Mouse (Mus musculus) cerebellum, postnatal 14 days (tissue): ENCODE data around the gene Fcna.

ENCODE experiments used
- DNase-seq, 2 experiments: peaks; one replicate each; pipeline ENCODE4 v3.0.0; 2021; ENCODE audit warnings: mixed read lengths in 2 of 2

The Fcna gene

DNA sequence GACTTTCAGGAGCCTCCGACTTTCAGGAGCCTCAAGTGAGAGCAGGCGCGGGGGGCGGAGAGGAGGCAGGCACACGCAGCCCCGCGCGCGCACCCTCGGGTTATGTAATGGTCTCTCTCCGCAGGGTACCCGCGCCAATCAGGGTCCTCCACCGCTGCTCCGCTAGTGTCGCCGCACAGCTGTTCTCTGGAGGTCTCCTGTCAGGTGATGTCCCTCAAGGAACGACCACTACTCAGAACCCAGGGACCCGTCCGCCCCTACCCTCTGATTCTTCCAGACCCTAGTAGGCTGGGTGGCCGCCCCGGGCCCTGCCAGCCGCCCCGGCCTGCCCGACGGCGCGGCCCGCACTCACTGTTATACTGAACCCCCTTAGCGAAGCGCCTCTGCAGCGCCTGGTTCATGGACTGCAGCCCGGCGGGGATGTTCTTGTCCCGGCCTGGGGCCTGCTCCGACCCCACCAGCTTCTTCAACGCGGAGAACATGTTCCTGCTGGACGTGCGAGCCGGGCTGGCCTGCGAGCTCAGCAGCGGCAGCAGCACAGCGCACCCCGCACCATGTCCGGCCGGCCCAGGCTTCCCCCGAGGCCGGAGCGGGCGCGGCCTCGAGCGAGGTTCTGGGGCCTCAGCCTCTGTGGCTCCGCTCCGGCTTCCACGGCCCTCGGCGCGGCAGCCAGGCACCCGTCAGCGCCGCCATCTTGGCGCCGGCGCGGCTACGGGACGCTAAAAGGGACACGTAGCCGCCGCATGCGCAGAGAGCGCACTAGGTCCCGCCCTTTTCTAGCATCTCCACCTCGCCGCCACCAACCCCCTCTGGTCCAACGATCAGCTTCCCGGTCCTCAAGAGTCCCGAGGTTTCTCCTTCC, 19.8 kb downstream of the Fcna start, which contains the start of gene Rabl6:
Rabl6 (minus strand) TSS at position 761 of the 862 bp plus-strand sequence.
- DNase-seq, result peak; percentile 93 to 95

DNA sequence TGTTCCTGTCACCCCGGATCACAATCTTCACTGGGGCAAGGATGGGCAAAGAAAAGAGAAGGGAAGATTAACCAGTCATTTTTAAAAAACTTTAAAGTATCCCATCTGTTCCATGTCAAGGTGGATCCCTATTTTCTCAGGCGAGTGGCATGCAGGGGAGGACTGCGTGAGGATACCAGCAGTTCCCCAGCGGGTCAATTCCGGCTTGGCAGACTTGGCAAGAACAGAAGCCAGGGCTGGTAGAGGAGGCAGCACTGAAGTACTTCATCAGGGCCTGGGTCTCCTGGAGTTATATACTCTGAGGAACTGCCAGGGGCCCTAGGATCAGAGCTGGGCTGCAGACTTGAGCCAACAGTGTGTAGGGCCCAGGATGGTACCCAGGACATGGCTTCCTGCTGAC, 25.3 kb downstream of the Fcna start:
- peak in 1 of 2 experiments; percentile 33 for DNase-seq

DNA sequence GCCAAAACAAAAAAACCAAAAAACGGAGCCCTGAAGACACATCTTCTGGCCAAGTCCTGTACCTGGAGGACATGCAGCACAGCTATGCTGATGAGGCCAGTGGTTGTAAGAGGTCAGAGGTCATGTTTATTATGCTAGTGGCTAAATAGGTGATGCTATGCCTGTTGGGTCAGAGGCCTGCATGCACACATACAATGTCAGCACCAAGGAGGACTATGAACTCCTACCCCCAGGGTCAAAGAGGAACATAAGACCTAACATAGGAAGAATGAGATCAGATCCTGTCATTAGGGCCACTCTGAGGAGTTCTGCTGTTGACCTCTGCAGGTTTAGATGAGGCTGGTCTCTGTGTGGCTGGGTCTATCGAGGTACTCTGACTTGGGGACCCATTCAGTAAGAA, 27.8 kb downstream of the Fcna start:
- DNase-seq, result no peak

DNA sequence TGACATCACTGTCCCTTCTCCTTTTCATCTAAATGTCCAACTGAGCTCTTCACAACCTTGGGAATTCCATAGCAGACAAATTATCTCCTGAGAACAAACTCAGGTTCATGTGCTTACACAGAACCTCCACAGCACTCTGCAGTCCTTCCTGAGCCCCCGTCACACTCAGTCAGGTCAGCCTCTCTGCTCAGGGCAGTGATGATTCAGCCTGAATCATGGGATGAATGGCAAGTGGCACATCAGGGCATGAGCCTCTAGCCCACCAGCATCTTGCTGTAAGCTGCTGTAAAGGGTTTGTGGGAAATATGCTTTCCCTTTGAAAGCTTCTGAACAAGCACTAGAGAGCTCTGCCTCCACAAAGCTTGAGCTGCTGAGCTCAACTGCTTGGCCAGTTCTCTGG, 29.1 kb downstream of the Fcna start:
- DNase-seq, result no peak

DNA sequence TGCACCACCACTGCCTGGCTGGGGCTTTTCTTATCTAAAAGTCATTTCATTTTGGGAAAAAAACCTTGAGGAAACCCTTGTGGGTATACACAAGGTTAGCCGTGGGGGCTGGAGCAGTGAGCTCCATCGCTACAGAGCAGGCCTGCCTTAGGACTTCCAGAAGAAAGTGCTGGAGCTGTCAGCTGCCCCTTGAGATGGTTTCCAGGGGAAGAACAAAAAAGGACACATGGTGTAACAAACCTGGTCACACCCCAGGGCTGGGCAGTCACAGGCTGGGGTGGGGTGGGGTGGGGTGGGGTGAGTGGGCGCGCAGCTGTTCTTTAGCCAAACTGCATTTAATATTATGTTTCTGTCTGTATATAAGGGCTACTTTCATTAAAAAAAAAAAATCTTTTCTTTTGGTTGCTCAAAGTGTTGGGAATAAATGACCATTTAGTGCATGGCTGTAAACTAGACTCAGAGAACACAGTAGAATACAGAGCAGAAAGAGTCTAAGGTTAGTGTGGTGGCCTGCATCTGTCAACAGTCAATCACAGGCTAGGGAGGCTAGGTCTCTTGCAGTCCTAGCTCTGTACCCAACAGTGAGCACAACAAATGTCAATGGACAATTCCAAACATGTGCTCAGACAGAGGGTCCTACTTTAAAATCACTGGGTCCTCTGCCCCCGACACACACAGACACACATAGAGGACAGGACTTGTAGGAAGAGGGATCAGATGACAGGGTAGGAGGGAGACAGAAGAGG, 30.9 kb downstream of the Fcna start:
- no peak for DNase-seq

DNA sequence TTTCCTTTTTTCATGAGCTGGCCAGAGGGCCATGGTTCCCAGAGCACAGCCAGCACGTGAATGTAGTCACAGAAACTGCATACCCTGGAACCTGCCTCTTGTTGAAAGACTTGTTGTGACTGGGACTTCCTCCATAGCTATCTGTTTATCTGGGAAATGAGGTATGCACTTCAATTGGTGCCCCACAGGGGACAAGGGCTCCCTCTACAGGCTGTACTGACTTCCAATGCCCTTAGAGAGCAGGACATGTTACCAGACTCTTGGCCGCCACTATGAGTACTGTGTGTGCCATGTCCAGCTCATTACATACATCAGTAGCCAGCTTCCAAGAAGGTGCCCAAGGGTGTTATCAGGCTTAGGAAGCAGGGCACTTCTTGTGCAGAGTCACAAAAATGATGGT, 36.0 kb downstream of the Fcna start:
- peak; percentile 64 to 73 for DNase-seq

DNA sequence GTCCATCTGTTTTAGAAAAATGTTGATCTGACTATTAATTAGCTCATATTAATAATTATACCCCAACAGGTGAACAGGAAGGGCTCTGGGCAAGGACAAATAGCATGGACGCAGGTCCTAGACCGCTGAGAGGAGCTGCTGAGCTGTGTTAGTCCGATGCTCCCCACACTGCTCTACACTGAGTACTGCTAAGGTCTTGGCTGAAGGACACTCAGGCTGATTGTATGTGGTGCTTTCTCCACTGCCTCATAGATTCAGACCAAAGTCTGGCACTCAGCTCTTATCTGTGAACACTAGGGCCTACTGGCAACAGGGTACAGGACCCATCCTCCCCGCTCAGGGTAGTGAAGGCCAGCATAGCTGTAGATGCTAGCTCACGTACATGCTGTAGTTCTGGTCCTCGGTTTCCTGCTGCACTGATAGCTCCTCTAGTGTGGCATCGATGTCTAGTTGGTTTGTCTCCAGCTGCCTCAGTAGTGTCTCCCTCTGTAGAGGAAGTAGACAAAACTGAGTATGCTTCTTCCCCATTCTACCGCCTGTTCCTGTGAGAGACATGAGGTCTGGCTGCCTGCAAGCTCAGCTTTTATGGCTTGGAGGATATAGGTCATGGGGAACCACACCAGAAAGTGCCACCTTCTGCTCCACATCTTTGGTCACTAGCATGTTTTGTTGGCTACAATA, 39.5 kb downstream of the Fcna start:
- no peak for DNase-seq

DNA sequence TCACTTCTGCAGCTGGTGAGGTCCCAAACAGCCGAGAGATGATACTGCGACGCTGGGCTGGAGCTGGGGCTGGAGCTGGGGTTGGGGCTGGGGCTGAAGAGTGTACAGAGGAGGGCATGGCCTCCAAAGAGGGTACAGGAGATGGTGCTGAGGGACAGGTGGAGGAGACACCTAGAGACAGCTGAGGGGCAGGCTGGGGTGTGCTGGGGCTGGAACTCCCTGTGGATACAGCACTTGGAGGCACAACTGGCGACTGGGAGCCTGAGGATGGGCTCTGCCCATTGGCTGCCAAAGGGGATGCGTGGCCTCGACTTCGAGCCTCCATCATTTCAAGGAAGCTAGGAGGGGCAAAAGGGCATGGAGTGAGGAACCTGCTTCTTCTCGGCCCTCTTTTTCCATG, 40.5 kb downstream of the Fcna start:
- no peak for DNase-seq

DNA sequence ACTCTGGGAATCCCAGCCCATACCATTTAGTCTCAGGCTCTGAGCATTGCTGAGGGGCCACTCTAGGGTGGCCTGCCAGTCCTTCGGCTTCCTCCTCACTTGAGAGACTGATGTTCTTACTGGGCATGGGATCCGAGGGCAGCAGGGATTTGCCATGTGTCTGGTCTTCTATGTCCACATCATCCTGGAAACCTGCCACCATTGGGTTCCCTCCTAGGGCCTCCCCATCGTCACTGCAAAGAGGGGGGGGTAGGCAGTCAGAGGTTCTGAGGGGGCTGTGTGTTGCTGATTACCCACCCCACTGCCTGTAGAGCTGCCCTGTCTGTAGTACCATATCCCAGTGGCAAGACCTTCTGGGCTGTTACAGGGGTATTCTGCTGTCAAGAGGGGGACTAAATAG, 42.2 kb downstream of the Fcna start:
- peak in 1 of 2 experiments; percentile 63 for DNase-seq

DNA sequence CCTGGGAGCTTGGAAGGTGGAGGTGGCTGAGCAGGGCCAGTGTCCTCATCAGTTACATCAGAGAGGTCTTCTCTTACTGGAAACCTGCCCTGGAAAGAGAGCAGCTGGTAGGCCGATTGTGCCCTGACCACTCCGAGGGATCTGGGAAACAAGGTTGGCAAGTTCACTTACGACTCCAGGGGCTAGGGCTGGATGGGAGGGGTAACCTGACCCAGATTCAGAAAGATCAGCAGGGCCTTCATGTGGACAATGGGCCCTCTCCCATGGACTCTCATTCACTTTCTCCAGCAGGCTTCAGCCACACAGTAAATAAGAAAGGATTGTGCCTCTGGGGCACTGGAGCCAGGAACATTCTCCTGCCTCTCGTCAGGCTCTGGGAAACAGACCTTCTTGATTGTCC, 43.0 kb downstream of the Fcna start:
- peak in 1 of 2 experiments; percentile 33 for DNase-seq

DNA sequence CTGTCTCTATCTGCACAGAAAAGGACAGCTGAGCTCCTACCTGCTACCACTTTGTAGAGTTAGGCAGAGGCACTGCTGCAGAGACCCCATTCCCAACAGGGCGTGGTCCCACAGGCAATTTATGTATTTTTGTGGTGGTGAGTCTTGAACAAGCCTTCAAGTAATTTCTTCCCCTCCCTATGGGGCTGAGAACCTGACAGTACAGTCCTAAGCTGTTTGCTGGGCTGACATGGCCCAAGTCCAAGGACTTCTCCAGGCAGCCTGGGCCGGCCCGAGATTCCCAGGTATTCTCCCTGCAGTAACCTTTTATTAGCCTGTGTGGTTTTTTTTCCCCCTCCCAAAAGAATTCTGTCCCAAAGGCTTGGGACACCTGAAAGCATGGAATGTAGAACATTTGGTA, 43.7 kb downstream of the Fcna start:
- peak; percentile 63 to 67 for DNase-seq

DNA sequence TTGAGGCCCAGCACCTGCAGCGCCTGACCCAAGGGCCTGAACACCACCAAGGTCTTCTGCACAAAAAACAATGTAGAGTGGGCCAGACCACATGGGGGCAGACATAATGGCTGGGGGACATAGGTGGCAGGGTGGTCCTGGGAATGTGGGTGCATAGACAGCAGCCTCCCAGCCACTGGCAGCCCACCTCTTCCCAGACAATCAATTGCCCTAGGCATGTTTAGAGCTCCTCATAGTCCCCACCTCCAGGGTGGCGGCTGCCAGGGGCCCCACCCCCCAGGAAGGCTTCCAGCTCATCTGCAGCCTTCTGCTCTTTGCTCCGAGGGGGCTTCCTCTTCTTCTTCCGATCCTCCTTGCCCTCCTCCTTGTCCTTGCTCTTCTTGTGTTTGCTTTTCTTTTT, 44.3 kb downstream of the Fcna start:
- DNase-seq, result peak; percentile 45 to 55

DNA sequence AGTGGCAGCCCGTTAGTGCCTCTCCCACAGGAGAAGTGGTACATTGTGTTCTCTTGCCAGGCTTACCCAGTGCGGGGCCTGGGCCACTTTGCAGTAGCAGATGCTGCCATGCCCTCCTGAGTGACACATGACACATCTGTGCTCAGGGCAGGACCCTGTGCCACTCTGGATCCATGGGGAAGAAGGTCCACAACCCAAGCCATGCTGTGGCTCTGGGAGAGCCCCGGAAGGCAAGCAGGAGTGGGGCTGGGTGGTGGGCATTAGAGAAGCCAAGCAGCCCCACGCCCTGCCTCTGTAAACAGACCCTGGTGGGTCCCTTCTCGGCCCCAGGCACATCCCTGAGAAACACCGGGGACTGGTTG, 44.7 kb downstream of the Fcna start:
- peak; percentile 47 to 48 for DNase-seq

DNA sequence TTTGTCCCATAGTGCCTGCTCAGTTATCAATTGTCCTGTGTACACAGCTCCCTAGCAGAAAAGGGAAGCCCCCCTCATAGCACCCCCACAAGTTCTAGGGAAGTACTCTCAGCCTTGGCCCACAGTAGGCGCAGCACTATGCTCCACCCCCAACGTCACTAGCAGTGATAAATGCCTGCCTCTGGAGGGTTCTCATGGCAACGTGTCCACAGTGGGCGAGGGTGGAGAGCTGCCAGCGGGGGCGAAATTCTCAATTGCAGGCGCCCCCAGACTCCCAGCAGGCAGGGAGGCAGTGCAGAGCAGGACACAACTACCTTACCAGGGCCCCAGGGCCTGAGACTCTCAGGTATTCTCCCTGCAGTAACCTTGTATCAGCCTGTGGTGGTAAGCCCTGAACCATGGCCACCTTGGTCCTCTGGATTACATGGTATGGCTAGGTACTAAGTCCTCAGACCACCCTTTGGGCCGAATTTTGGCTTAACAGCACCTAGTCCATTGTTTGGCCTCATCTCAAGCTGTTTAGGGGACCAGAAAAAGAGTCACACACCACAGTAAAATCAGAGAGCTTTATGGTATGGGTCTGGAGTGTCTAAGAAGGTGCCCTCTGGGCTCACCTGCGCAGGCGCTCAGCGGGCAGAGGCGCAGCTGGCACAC, 45.2 kb downstream of the Fcna start:
- peak; percentile 73 to 80 for DNase-seq

DNA sequence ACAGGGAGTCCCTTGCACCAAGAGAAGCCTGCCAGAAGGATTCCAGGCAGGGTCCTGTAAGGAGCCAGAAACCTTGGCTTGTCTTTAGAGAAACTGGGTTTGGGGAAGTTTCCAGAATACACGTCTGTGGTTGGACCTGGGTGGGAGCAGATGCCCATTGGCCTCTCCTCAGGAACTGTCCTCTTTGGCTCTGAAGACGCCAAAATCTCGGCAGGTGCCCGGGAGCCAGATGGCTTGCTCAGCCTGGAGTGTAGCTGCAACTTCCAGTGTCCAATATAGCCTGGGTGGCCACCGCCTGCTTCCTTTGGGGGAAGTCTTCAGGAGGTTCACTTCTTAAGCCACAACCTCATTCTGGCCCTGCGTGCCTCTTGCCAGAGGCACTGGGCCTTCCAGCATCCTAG, 45.9 kb downstream of the Fcna start:
- DNase-seq, result peak; percentile 94 to 97

DNA sequence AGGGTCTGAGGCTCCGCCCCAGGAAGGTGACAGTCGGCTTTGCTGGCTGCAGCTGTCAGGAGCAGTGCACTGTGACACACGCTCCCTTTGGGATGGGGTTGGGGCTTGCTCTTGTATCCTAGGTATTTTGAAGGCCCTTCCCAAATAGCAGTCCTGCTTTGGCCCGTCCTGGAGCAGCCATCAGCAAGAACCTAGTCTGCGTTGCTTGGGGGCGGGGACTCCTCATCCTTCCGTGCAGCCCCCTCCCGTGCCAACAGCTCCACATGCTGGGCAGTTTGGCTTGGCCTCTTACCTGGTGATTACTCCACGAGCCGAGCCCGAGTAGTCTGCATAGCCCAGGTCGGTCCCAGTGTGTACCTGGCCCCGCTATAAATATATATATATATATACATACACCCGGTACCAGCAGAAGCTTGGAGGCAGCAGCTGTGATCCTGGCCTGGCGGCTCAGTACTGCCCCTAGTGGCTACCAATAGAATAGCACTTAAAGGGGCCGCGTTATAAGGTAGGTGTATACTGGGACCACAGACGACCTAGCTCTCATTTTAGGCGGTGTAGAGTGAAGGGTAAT, 46.5 kb downstream of the Fcna start, which contains the start of gene Ajm1:
Ajm1 (minus strand) TSS at position 464 of the 571 bp plus-strand sequence.
- DNase-seq, result peak; percentile 88 to 91

DNA sequence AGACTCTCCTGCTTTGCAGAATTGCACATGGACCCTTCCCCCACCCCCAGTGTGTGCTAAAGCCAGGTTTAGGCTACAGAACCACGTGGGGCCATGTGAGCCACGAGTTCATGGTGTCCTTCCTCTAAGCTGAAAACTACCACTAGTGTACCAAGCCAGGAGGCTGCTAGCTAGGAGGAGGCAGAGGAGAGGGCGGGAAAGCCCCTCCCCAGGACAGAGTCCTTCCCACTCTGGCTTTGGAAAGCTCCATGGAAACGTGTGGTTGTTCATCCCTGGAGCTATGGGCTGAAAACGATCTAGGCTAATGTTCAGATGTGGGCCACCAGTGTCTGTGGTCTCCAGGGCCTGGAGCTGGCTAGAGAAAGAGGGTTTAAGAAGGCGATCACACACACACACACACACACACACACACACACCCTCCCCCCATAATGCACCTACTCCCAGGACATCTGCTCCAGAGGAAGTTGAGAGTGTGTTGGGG, 47.2 kb downstream of the Fcna start:
- peak; percentile 63 to 70 for DNase-seq

DNA sequence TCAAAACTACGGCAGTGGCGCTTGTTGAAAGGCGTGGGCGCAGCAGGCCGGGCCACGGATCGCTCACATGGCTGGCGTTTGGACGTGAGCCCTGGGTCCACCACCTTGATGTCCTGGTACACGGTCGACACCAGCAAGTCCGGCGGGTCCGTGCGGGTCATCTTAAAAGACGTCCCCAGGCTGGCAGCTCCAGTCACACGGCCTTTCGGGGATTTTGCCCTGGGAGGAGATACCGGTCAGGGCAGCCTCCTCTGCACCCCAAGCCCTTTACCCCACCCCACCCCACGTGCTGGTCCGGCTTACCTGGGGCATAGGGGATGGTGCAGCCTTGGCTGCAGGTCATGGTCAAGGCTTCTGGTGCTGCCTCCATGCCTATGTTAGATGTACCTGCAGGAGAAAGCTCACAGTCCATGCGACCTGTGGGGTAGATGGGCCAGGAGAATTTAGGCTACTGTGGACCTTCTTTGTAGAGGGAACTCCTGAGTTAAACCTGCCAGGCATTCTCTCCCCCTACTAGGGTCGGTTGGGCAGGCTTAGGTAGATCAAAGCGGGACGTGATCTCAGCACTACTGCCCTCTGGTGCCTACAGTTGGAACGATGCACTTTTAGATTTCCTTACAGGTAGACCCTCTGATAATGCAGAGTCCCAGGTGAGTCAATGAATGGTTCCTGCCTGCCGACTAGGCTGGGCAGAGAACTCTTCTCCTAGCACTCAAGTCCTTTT, 47.9 kb downstream of the Fcna start:
- DNase-seq, result peak; percentile 90 to 91

DNA sequence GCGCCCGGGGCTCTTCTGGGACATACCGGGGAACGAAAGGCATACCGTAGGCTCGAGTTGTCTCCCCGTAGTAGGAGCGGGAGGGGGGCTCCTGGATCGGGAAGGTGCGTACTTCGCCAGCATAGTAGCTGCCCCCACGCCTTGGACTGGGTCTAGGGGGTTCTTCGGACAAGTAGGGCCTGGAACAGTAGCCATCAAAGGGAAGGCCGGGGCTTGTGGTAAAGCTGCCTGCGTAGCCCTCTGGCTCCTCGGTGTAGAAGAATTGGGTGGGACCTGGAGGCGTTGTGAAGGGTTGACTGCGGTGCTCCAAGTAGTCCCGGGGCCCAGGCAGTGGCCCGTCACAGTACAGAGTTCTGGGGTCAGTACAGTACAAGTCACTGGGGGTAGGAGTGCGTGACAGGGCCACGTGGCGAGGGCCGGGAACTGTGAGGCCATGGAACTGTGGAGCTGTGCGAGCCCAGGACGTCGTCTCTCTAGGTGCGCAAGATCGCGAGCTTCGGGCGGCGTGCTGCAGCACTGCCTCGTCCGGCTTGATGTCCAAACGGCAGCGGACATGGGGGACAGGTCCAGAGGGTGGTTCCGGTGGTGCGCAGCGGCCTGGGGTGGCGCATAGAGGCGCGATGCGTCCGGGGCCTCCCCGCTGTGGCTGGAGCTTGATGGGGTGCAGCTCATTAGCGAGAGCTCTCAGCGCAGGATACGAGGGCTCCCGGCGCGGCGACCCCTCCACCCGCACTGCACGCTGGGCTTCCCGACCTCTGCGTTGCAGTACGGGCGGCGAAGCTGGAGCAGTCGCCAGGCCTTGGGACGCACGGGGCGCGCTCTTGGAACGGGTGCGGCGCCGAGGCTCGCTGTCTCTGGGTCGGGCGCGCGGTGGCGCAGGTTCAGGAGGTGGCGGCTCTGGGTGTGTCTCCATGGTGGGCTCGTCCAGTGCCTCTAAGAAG, 48.8 kb downstream of the Fcna start:
- DNase-seq, result peak; percentile 72 to 75
